Mouse (Mus musculus): Measurements from ENCODE around the gene Lrmp. TPM values are rescaled to one million over a fixed set of nuclear protein-coding genes. Genes with fewer than 3 reads are reported as not detected.
"Not testable (repeated sequence)": the region's sequence is repeated elsewhere in the genome, so short reads cannot be mapped to it uniquely, and the experiment has no call there.

Gene Lrmp
- total RNA-seq (2021): 1 to 10 TPM; 2.0 to 2.7 TPM

GRCm38 (mm10) chr6:145115476-145116097 lies at the start of gene Lrmp:
Gene Lrmp (plus strand): TSS chr6:145115653.
- DNase-seq (ENCODE audit: low spot score): no peak
- intact Hi-C loops (cut with DNase I): no loop called here

DNA sequence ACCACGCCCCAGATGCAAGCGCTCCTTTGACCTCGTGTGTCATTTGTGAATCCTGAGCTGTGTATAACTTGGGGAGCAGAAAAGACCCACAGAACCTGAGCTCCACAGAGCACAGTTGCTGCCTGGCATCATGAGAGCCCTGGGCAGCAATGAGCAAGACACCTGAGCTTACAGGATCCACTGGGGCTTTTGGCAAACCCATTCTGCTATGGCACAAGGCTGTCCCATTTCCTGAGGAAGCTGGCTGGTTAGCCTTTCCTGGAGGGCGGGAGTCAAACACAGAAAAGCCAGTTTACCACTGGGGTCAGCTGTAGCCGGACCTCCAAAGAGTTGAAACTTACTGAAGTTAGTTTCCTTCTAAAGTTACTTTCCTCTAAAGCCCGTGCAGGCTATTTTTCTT lies 49.0 kb upstream of the Lrmp start:
- DNase-seq (ENCODE audit: low spot score): no peak
- intact Hi-C loops (cut with DNase I): no loop called here

DNA sequence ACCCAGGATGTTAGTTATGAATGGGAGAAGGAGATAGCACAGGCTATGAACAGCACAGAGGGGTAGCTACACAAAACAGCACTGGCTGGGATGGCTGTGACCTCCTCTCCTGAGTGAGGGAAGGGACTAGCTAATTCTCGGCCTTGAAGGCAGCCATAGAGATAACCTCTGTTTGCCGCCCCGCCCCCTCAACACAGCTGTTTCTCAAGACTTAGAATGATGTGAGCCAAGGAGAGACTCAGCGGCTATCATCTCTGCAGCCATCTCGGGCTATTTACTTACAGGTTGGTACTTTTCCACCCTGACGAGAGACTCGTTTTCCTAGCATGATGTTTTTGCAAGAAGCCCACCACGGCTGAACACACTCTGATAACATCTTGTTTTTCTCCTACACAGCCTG lies 47.8 kb upstream of the Lrmp start:
- intact Hi-C loops (cut with DNase I): no loop called here

DNA sequence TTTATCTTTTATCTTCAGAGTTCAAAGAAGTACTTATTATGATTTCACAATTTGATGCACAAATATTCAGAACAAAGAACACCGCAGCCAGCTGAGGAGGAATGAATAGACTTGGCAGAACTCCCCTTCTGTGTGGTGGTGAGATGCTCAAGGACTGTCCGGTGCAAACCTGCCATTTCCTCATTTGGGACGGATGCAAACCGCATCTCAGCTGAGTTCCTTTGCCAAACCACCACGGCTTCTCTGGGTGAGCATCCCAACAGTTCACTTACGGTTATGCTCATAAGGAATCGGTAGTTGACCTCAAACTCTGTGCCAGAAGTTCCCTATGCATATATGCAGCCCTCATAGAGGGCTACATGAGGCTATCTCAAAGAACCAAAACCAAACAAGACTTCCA lies 46.1 kb upstream of the Lrmp start:
- intact Hi-C loops (cut with DNase I): no loop called here
- no peak for DNase-seq (ENCODE audit: low spot score)

More for the DNA sequence above, 47.8 kb upstream of the Lrmp start:
- no peak for DNase-seq (ENCODE audit: low spot score)

DNA sequence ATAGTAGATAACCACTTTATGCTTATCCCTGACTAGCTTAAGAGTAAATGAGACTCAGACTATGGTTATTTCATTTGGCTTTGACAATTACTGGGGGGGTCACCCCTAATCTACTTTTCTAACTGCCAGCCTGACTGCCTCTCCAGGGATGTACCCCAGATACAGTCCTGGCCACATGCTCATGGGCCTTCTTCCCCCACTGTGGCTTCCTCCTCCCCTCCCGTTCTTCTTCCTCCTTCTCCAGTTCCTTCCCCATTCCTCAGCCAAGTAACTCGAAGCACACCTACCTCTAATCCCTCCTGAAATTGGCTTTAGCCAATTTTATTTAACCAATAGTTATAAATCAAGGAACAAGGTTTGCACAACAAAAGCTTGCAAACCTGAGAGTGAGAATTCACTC lies 45.5 kb upstream of the Lrmp start:
- intact Hi-C loops (cut with DNase I): no loop called here

GRCm38 (mm10) chr6:145074461-145074860 lies 41.0 kb upstream of the Lrmp start:
- intact Hi-C loops (cut with DNase I): no loop called here
- no peak for DNase-seq (ENCODE audit: low spot score)

More for the DNA sequence above, 45.5 kb upstream of the Lrmp start:
- DNase-seq (ENCODE audit: low spot score): no peak

- intact Hi-C loops (cut with DNase I): no loop called here
- DNase-seq (ENCODE audit: low spot score): no peak
Observed at GRCm38 (mm10) chr6:145075088-145075547, 40.3 kb upstream of the Lrmp start.

- intact Hi-C loops (cut with DNase I): no loop called here
- no peak for DNase-seq (ENCODE audit: low spot score)
Observed at GRCm38 (mm10) chr6:145075548-145076224, 39.8 kb upstream of the Lrmp start, which contains the start of gene Bcat1. Gene Bcat1 (minus strand): TSS chr6:145076184.

- intact Hi-C loops (cut with DNase I): no loop called here
- DNase-seq (ENCODE audit: low spot score): no peak
Observed at GRCm38 (mm10) chr6:145076286-145076685, 39.2 kb upstream of the Lrmp start.

GRCm38 (mm10) chr6:145079087-145079759 lies 36.2 kb upstream of the Lrmp start:
- intact Hi-C loops (cut with DNase I): no loop called here
- no peak for DNase-seq (ENCODE audit: low spot score)

DNA sequence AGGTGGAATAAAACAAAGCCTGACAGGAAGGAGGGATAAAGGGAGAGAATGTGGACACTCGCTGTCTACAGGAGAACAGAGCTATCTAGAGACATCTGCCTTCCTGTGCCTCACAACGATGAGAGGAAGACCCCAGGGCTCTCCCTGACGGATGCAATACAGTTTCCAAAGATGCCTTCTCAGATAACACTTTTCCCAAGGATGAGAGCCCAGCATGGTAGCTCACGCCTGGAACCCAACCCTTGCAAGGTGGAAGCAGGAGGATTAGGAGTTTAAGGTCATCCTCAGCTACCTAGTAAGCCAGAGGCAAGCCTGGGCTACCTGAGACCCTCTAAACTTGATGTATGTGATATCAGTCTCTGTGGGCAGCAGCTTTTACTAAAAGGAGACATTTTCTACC lies 33.7 kb upstream of the Lrmp start:
- intact Hi-C loops (cut with DNase I): no loop called here

GRCm38 (mm10) chr6:145084343-145085117 lies 30.9 kb upstream of the Lrmp start:
- no peak for DNase-seq (ENCODE audit: low spot score)
- intact Hi-C loops (cut with DNase I): no loop called here

More for the DNA sequence above, 33.7 kb upstream of the Lrmp start:
- DNase-seq (ENCODE audit: low spot score): no peak

- DNase-seq (ENCODE audit: low spot score): no peak
- intact Hi-C loops (cut with DNase I): loop anchor here (1.0 kb wide), 1 partner anchor 99 kb away; no protein-coding TSS in a partner anchor
Observed at GRCm38 (mm10) chr6:145088451-145089113, 26.9 kb upstream of the Lrmp start.

DNA sequence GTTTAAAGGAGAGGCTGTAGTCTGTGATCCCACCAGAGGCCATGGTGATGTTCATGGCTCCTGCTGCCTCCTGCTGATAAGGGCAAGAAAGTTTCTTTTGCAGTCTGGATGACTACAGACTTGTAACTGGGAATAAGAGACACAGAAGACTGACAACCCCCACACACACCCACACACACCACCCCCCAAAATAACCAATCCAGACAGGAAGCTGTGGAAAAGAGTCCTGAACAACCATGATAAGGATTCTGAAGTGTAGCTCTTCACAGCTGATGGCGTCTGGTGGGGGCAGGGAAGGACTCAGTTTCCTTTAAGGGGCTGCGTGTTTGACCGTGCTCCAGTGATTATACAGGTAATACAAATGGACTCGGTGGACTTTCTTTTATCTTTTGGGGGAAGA lies 26.1 kb upstream of the Lrmp start:
- intact Hi-C loops (cut with DNase I): no loop called here
- DNase-seq (ENCODE audit: low spot score): no peak

- DNase-seq (ENCODE audit: low spot score): no peak
- intact Hi-C loops (cut with DNase I): loop anchor here (2.0 kb wide), 1 partner anchor 252 kb away; no protein-coding TSS in a partner anchor
Observed at GRCm38 (mm10) chr6:145090201-145090863, 25.1 kb upstream of the Lrmp start.

DNA sequence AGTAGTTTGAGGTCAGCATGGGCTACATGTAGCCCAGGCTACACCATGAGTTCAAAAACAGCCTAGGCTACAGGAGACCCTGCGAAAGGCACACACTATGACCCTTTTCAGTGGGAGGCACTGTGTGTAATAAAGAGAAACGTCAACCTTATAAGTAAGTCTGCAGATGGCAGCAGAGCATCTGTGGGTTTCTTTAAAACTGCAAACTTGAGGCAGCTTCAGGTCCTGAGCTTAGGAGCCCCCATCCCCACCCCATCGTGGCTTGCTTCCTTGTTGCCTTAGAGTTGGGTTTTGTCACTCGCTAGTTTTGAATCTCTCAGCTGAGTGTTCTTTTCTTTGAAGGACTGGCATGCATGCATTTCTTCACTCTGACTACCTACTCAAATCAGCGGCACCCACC lies 24.5 kb upstream of the Lrmp start:
- intact Hi-C loops (cut with DNase I): loop anchor here (2.0 kb wide), 1 partner anchor 252 kb away; no protein-coding TSS in a partner anchor
- DNase-seq (ENCODE audit: low spot score): no peak

DNA sequence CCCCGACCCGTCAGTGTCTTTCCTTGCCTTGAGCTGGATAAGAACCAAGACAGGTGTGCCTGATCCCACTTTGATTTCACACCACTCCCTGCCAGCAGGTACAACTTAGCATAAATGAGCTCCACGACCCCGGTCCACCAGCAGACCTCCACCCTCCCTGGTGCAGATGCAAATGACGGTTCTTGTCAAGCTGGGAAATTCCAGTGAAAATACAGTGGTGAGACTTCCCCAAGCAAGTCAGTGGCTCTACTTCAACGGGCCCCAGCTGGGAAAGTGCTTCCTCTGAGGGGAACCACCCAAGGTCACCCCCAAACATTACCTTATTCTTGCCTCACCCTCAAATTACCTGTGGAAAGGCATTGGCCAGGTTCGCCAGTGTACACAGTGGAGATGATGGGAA lies 23.5 kb upstream of the Lrmp start:
- DNase-seq (ENCODE audit: low spot score): no peak
- intact Hi-C loops (cut with DNase I): loop anchor here (2.0 kb wide), 1 partner anchor 251 kb away; no protein-coding TSS in a partner anchor

- DNase-seq (ENCODE audit: low spot score); intact Hi-C loops (cut with DNase I): not testable (repeated sequence)
Observed at GRCm38 (mm10) chr6:145093038-145093622, 22.3 kb upstream of the Lrmp start.

GRCm38 (mm10) chr6:145094431-145094830 lies 21.0 kb upstream of the Lrmp start:
- DNase-seq (ENCODE audit: low spot score): no peak
- intact Hi-C loops (cut with DNase I): no loop called here

All from heart, postnatal 25 days (tissue).